Mouse (Mus musculus): ENCODE data around the gene Tma7. TPM values are rescaled to one million over a fixed set of nuclear protein-coding genes. Genes with fewer than 3 reads are reported as not detected.

Tma7 gene
- total and polyA plus RNA-seq, 3 experiments = 366 to 400 TPM; not detected in 1

- Histone ChIP-seq H3K9me3 (replicated peaks; ENCODE audit: insufficient read depth, low read length) (no peaks in the 10 kb centered on the region), H3K27me3 (ENCODE audit: control insufficient read depth in 1 of 2, insufficient read depth in 2 of 2, low read length in 2 of 2) (no peaks in the 10 kb centered on the region), H3K9ac (ENCODE audit: control insufficient read depth, low read depth, low read length, poor library complexity, severe bottlenecking) (no peak overlapping the region), H3K4me1 (ENCODE audit: control insufficient read depth in 1 of 2, insufficient read depth in 2 of 2, low read length in 2 of 2) (peaks cover 5 to 11% of the 10 kb centered on the region in 2 experiments), H3K4me3 (ENCODE audit: control insufficient read depth in 1 of 2, insufficient read depth in 1 of 2, low read depth in 2 of 2, low read length in 2 of 2) (no peak overlapping the region), H3K27ac (ENCODE audit: control insufficient read depth, low read depth, low read length) (no peak overlapping the region), H3K79me2 (ENCODE audit: control insufficient read depth, insufficient read depth, low read length, poor library complexity) (no peaks in the 10 kb centered on the region), H3K36me3 (ENCODE audit: control insufficient read depth in 1 of 2, insufficient read depth in 2 of 2, low read length in 2 of 2) (peaks cover 0 to 7% of the 10 kb centered on the region in 2 experiments; a peak in 2 of 4 replicates)
- DNase-seq (ENCODE audit: low read depth, low spot score) = no peak
- TF ChIP-seq ELF1 (IDR thresholded peaks at IDR 0.05; ENCODE audit: low read depth, low read length) (no peak), TAL1 (IDR thresholded peaks at IDR 0.05; ENCODE audit: low read length) (no peak), NRF1 (IDR thresholded peaks at IDR 0.05; ENCODE audit: insufficient read depth, low read depth, low read length, poor library complexity, severe bottlenecking) (no peak), CHD1 (IDR thresholded peaks at IDR 0.05; ENCODE audit: low read depth, low read length) (no peak), CHD2 (IDR thresholded peaks at IDR 0.05; ENCODE audit: low read length) (no peak), MYB (IDR thresholded peaks at IDR 0.05; ENCODE audit: low read depth, low read length) (no peak), POLR2AphosphoS2 (IDR thresholded peaks at IDR 0.05; ENCODE audit: low read length) (no peak), POLR2A (IDR thresholded peaks at IDR 0.05; ENCODE audit: control insufficient read depth in 1 of 2, insufficient read depth in 1 of 2, low read depth in 1 of 2, low read length in 2 of 2, poor library complexity in 1 of 2) (no peak), MAFK (IDR thresholded peaks at IDR 0.05; ENCODE audit: borderline replicate concordance, low read depth, low read length) (no peak), ZMIZ1 (IDR thresholded peaks at IDR 0.05; ENCODE audit: low read depth, low read length) (no peak), E2F4 (IDR thresholded peaks at IDR 0.05; ENCODE audit: borderline replicate concordance, low read depth, low read length) (no peak), CTCF (IDR thresholded peaks at IDR 0.05 in 2 of 3, conservative IDR thresholded peaks at IDR 0.05 in 1 of 3; ENCODE audit: control insufficient read depth in 1 of 3, insufficient read depth in 1 of 3, low read depth in 2 of 3, low read length in 3 of 3, poor library complexity in 1 of 3, severe bottlenecking in 1 of 3) (no peak), KAT2A (conservative IDR thresholded peaks at IDR 0.05; ENCODE audit: low read depth, low read length) (no peak), TBP (IDR thresholded peaks at IDR 0.05; ENCODE audit: low read depth, low read length) (no peak)
Measured at GRCm38 (mm10) chr9:109030312-109030711, 52.1 kb downstream of the Tma7 start.

- Histone ChIP-seq H3K27me3 (ENCODE audit: control insufficient read depth in 1 of 2, insufficient read depth in 2 of 2, low read length in 2 of 2) (no peaks in the 10 kb centered on the region), H3K36me3 (ENCODE audit: control insufficient read depth in 1 of 2, insufficient read depth in 2 of 2, low read length in 2 of 2) (peaks cover 0 to 7% of the 10 kb centered on the region in 2 experiments; a peak in 2 of 4 replicates), H3K4me1 (ENCODE audit: control insufficient read depth in 1 of 2, insufficient read depth in 2 of 2, low read length in 2 of 2) (peaks cover 5 to 11% of the 10 kb centered on the region in 2 experiments), H3K79me2 (ENCODE audit: control insufficient read depth, insufficient read depth, low read length, poor library complexity) (no peaks in the 10 kb centered on the region), H3K4me3 (ENCODE audit: control insufficient read depth in 1 of 2, insufficient read depth in 1 of 2, low read depth in 2 of 2, low read length in 2 of 2) (no peak overlapping the region), H3K9ac (ENCODE audit: control insufficient read depth, low read depth, low read length, poor library complexity, severe bottlenecking) (no peak overlapping the region), H3K9me3 (replicated peaks; ENCODE audit: insufficient read depth, low read length) (no peaks in the 10 kb centered on the region), H3K27ac (ENCODE audit: control insufficient read depth, low read depth, low read length) (no peak overlapping the region)
- no peak for DNase-seq (ENCODE audit: low read depth, low spot score)
- TF ChIP-seq BHLHE40 (IDR thresholded peaks at IDR 0.05; ENCODE audit: borderline replicate concordance, low read depth, low read length) (no peak), SIN3A (IDR thresholded peaks at IDR 0.05; ENCODE audit: low read length) (no peak), POLR2AphosphoS5 (IDR thresholded peaks at IDR 0.05; ENCODE audit: borderline replicate concordance, low read depth, low read length) (no peak), MYB (IDR thresholded peaks at IDR 0.05; ENCODE audit: low read depth, low read length) (no peak), TBP (IDR thresholded peaks at IDR 0.05; ENCODE audit: low read depth, low read length) (no peak), MEF2A (IDR thresholded peaks at IDR 0.05; ENCODE audit: extremely low read depth, insufficient replicate concordance, low read depth, low read length, poor library complexity, severe bottlenecking) (no peak), ZC3H11A (IDR thresholded peaks at IDR 0.05; ENCODE audit: low read depth, low read length) (no peak), TCF12 (IDR thresholded peaks at IDR 0.05; ENCODE audit: low read depth, low read length) (no peak), MYC (IDR thresholded peaks at IDR 0.05; ENCODE audit: low read depth, low read length) (no peak), ETS1 (IDR thresholded peaks at IDR 0.05; ENCODE audit: low read depth, low read length) (no peak), E2F4 (IDR thresholded peaks at IDR 0.05; ENCODE audit: borderline replicate concordance, low read depth, low read length) (no peak), USF1 (IDR thresholded peaks at IDR 0.05; ENCODE audit: low read depth, low read length) (no peak), ZMIZ1 (IDR thresholded peaks at IDR 0.05; ENCODE audit: low read depth, low read length) (no peak)
Measured at GRCm38 (mm10) chr9:109028919-109029318, 53.5 kb downstream of the Tma7 start.

Measured in MEL (cell line).